Mouse (Mus musculus) bone marrow macrophage, adult 2 months (primary cell): ENCODE results near the gene Bmpr1b.

Experiments
- CTCF ChIP-seq: IDR thresholded peaks from 2 replicates; pipeline ENCODE4 v1.5.1; 2012; ENCODE audit warnings: low read depth, mild to moderate bottlenecking, low read length, moderate library complexity
- POLR2A ChIP-seq: IDR thresholded peaks from 2 replicates; pipeline ENCODE4 v1.6.1; 2012; ENCODE audit warnings: mild to moderate bottlenecking, low read depth, low read length, borderline replicate concordance

GRCm38 (mm10) chr3:142124255-142124654 lies 45.0 kb downstream of the Bmpr1b start:
- TF ChIP-seq CTCF: no peak
- TF ChIP-seq POLR2A: no peak
